Mouse (Mus musculus) left cerebral cortex, postnatal 25 days (tissue): Measurements from ENCODE around the gene Kcnh8. TPM values are rescaled to one million over a fixed set of nuclear protein-coding genes. Genes with fewer than 3 reads are reported as not detected.

Experiments used
- DNase-seq, 2 experiments: peaks; one replicate each; pipeline ENCODE4 v3.0.0; 2022; ENCODE audit warnings: low spot score in 2 of 2, mixed read lengths in 1 of 2
- intact Hi-C: fragments of 180-260 bp; cut with DNase I; formaldehyde crosslinking; loops from one replicate; pipeline ENCODE4 v1.15.1; 2025
- total RNA-seq, 2 experiments: library from RNA; stranded (reverse); gene quantifications; 2 replicates each; pipeline ENCODE4 v1.2.3; 2021

Gene Kcnh8
- total RNA-seq, 2 experiments from 2014 or later: 0.46 to 0.85 TPM

- intact Hi-C loops: no loop called here
- no peak for DNase-seq
Measured at GRCm38 (mm10) chr17:52804463-52804862, 202.0 kb downstream of the Kcnh8 start.

- peak in 1 of 2 experiments; percentile 1 for DNase-seq
- intact Hi-C loops: no loop called here
Measured at GRCm38 (mm10) chr17:52810773-52811172, 208.3 kb downstream of the Kcnh8 start.

DNA sequence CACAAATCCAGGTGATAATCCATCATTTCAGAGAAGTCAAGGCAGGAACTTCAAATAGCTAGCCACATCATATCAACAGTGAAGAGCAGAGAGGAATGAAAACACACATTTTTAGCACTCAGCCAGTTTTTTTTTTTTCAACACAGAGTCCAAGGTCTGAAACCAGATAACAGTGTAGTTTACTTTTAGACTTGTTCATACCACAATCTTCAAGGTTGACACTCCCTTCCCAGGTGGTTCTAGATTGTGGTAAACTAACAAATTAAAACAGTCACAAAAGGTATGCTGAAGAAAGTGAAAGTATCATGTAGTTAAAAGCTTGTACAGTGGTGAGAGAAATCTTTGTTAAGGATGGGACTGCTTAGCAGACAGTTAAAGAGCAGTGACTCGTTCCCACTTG, 216.5 kb downstream of the Kcnh8 start:
- intact Hi-C loops: no loop called here
- no peak for DNase-seq

GRCm38 (mm10) chr17:52829678-52830077, 227.2 kb downstream of the Kcnh8 start:
- DNase-seq: no peak
- intact Hi-C loops: no loop called here

DNA sequence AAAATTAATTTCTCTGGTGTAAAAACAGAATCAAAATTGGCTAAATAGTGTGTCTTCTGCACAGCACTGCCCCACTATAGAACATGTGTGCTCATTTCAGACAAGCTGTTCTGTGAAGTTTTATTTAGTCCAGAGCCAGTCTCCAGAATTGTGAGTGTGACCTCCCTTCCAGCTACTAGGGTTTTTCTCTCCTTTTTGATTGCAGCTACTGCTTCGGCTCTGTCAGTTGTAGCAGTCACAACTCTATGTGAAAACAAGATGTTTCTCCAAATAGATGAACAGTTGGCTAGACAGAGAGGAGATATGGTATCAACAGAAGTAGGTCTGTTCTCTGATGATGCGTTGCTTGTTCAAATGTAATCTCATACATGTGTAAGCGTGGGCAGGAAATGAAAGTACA, 270.7 kb downstream of the Kcnh8 start:
- peak; percentile 21 to 82 for DNase-seq
- intact Hi-C loops: loop anchor here (2.0 to 10.0 kb wide), 3 partner anchors 36 to 712 kb away; no protein-coding TSS in a partner anchor

DNA sequence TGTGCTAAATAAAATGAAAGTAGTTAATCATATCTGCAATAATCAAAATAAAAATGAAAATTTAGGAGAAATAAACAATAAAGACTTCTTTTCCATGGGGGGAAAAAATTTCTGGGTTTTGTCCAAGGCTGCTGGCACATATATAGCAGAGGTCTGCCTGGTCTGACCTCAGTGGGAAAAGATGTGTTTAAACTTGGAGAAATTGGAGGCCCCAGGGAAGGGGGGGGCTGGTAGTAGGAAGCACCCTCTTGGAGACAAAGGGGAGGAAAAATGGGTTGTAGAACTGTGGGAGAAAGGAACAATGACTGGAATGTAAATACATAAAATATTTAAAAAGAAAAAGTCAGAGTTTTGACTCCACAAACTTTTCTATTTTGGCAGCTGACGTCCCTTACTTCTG, 276.5 kb downstream of the Kcnh8 start:
- intact Hi-C loops: loop anchor here (10.0 kb wide), 1 partner anchor 706 kb away; no protein-coding TSS in a partner anchor
- no peak for DNase-seq

- intact Hi-C loops: loop anchor here (2.0 to 10.0 kb wide), 2 partner anchors 41 to 275 kb away; partner anchors contain the start of gene Kcnh8
- peak; percentile 10 to 82 for DNase-seq
Measured at GRCm38 (mm10) chr17:52880051-52880450, 277.5 kb downstream of the Kcnh8 start.

- no peak for DNase-seq
Measured at GRCm38 (mm10) chr17:52885210-52885609, 282.7 kb downstream of the Kcnh8 start.

DNA sequence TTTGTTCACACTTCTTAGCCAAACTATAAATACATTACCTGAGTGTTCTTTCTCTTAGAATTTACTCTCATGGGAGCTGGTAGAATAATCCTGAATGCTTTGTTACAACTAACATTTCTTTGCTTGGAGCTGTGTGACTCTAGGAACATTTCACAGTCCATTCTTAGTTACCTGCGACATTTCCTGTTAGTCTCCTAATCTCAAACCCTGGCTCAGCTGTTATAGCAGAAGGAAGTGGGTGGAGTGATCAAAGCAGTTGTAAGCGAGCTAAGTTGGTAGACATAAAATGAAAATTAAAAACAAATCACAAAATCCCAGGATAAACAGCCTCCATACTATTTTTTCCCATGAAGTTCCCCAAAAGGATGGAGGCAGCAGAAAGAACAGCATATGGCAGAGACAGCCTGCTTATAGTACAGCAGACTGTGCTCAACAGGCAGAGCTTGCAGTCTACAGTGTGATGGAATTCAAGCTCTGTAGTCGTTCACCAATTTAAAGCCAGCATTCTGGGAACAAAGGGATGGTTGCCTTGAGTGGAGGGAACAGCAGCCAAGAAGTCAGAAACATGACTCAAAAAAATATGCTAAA, 318.1 kb downstream of the Kcnh8 start:
- intact Hi-C loops: loop anchor here (2.0 kb wide), 2 partner anchors 40 to 48 kb away; no protein-coding TSS in a partner anchor
- peak; percentile 15 to 77 for DNase-seq

More at GRCm38 (mm10) chr17:52885210-52885609, 282.7 kb downstream of the Kcnh8 start:
- intact Hi-C loops: loop anchor here (10.0 kb wide), 1 partner anchor 280 kb away; the partner anchor contains the start of gene Kcnh8

DNA sequence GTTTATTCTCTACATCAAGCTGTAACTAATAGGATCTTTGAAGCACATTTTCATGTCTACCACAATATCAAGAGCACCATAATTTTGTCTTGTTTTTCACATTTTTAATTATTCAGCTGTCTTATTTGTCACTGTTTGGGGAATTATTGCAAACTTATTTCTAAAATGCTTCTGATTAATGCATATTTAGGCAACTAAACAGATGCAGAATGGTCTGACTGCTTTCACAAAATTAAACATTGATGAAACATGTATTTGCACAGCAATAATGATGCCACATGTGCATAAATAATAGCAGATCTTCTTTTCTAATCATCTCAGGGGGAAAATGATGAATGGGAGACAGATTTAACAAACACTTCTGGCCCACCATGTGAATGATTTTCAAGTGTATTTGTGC, 341.5 kb downstream of the Kcnh8 start:
- DNase-seq: no peak
- intact Hi-C loops: no loop called here

DNA sequence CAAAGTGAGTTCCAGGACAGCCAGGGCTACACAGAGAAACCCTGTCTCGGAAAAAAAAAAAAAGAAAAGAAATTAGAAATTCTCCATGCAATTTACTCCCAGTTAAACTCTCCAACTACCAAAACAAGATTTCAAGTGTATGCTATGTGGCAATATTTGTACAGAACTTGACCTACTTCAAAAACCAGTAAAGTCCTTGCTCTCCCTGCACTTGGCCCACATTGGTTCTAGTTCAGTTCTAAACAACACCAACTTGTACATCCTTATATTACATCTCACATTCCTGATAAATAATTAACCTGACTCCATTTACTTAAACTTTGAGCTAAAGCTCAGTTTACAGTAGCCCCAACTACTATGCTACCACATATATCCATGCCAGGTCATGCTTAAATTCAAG, 370.2 kb downstream of the Kcnh8 start:
- no peak for DNase-seq
- intact Hi-C loops: no loop called here

DNA sequence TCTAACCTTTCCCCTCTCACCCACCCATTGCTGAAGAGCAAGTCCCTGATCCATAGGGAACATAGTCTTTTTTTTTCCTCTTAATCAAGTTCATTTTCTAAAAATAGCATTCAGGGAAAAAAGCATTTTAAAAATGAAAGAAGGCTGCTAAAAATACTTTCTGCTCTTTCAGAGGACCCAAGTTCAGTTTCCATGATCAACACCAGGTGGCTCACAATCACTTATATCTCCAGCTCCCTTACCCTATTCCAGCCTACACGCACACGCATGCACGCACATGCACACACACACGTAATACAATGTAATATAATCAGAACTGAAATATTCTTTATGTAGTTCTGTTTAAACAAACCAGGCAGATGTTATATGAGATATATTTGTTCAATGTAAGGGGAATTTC, 378.4 kb downstream of the Kcnh8 start:
- intact Hi-C loops: no loop called here
- DNase-seq: no peak
